Mouse (Mus musculus): ENCODE measurements around the gene Prex1. TPM values are rescaled to one million over a fixed set of nuclear protein-coding genes. Genes with fewer than 3 reads are reported as not detected.

Gene Prex1
- total and polyA plus RNA-seq, 2 experiments from 2014 or later, result 4.0 to 6.2 TPM

DNA sequence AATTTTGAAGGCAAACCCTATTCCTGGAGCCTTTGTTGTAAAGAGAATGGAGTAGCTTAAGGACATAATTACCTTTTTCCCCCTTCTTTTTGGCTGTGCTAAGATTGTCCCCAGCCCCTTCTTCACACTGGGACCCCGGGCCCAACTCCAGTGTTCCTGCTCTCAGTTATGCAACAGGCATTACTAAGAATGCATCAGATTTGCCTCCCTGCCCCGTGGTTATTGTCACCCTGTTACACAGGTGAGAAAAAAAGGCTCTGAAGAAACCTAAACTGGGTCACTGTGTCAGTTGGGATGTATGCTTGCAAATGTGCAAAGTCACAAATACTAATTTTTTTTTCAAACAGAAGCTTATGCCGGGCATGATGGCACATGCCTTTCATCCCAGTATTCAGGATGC, 6.8 kb upstream of the Prex1 start:
- H3K4me1 ChIP-seq (ENCODE audit: control insufficient read depth, insufficient read depth), result no peaks in the 10 kb centered on the region
- 60% methylated on average over 3 of the region's 3 CpGs for WGBS
- DNase-seq (ENCODE audit: low spot score) (no peak), ATAC-seq (ENCODE audit: insufficient read depth, low read depth) (no peak)
- no peak overlapping the region for H3K9ac ChIP-seq (replicated peaks; ENCODE audit: low read depth, low read length)
- no peaks in the 10 kb centered on the region for H3K9me3 ChIP-seq (replicated peaks; ENCODE audit: control insufficient read depth, low read length)
- no peak overlapping the region for H3K4me3 ChIP-seq (ENCODE audit: low read depth, low read length)
- H3K27me3 ChIP-seq (ENCODE audit: control insufficient read depth, insufficient read depth, low read length), result no peaks in the 10 kb centered on the region
- no peak overlapping the region for H3K4me2 ChIP-seq (ENCODE audit: low read depth, low read length)
- no peaks in the 10 kb centered on the region for H3K36me3 ChIP-seq (replicated peaks; ENCODE audit: control insufficient read depth, insufficient read depth, low read length)
- H3K27ac ChIP-seq (ENCODE audit: low read depth), result no peak overlapping the region
- no peak for TF ChIP-seq EP300 (IDR thresholded peaks at IDR 0.05; ENCODE audit: low read depth)
- TF ChIP-seq CTCF (IDR thresholded peaks at IDR 0.05; ENCODE audit: low read depth), result no peak

DNA sequence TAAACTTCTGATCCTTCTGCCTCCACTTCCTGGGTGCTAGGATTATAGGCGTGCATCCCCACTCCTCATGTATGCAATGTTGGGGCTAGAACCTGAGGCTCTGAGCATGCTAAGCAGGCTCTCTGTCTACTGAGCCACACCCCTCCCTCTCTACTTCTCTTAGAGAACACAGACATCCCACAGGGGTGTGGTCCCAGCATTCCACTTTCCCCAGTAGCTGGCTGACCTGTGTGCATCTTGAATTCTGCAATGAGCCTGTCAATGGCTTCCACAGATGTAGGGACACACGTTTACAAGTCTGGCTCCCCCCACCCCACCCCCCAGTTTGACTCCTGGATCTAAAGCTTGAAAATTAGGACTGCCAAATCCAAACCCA, 6.3 kb upstream of the Prex1 start:
- ATAC-seq (ENCODE audit: insufficient read depth, low read depth) (no peak), DNase-seq (ENCODE audit: low spot score) (no peak)
- H3K36me3 ChIP-seq (replicated peaks; ENCODE audit: control insufficient read depth, insufficient read depth, low read length), result no peaks in the 10 kb centered on the region
- no peak overlapping the region for H3K4me2 ChIP-seq (ENCODE audit: low read depth, low read length)
- 55% methylated on average over 2 of the region's 2 CpGs for WGBS
- no peak overlapping the region for H3K27ac ChIP-seq (ENCODE audit: low read depth)
- no peaks in the 10 kb centered on the region for H3K27me3 ChIP-seq (ENCODE audit: control insufficient read depth, insufficient read depth, low read length)
- H3K9me3 ChIP-seq (replicated peaks; ENCODE audit: control insufficient read depth, low read length), result no peaks in the 10 kb centered on the region
- H3K4me3 ChIP-seq (ENCODE audit: low read depth, low read length), result no peak overlapping the region
- H3K4me1 ChIP-seq (ENCODE audit: control insufficient read depth, insufficient read depth), result no peaks in the 10 kb centered on the region
- H3K9ac ChIP-seq (replicated peaks; ENCODE audit: low read depth, low read length), result no peak overlapping the region
- no peak for TF ChIP-seq EP300 (IDR thresholded peaks at IDR 0.05; ENCODE audit: low read depth)
- no peak for TF ChIP-seq CTCF (IDR thresholded peaks at IDR 0.05; ENCODE audit: low read depth)

DNA sequence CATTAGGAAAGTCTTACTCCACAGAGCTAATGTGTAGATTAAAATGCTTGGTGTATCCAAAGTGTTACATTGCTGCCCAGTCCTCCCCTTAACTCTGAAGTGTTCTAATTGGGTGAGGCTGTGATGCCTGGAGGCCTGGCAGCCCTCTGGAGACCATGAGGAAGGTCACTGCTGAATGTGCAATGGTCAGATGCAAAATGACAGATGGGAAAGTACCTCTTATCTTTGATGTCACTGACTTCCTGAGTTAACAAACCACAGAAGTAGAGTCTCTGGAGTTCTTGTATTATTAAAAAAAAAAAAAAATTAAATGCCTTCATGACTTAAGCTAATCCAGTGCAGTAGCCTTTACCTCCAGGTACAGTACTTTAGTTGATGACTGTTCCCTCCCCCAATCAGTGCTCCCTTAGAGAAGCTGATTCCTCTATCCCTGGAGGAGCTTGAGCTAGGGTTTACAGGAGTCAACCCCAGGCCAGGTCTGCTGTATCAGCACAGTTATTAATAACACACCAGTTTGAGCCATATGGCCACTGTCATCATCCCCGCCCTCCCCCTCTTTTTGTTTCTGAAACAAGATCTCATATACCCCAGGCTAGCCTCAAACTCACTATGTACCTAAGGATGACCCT, 5.8 kb upstream of the Prex1 start:
- no peak overlapping the region for H3K27ac ChIP-seq (ENCODE audit: low read depth)
- H3K4me1 ChIP-seq (ENCODE audit: control insufficient read depth, insufficient read depth), result no peaks in the 10 kb centered on the region
- H3K36me3 ChIP-seq (replicated peaks; ENCODE audit: control insufficient read depth, insufficient read depth, low read length), result no peaks in the 10 kb centered on the region
- DNase-seq (ENCODE audit: low spot score) (no peak), ATAC-seq (ENCODE audit: insufficient read depth, low read depth) (no peak)
- no peaks in the 10 kb centered on the region for H3K27me3 ChIP-seq (ENCODE audit: control insufficient read depth, insufficient read depth, low read length)
- no peak overlapping the region for H3K4me2 ChIP-seq (ENCODE audit: low read depth, low read length)
- no peak overlapping the region for H3K4me3 ChIP-seq (ENCODE audit: low read depth, low read length)
- no peaks in the 10 kb centered on the region for H3K9me3 ChIP-seq (replicated peaks; ENCODE audit: control insufficient read depth, low read length)
- no peak overlapping the region for H3K9ac ChIP-seq (replicated peaks; ENCODE audit: low read depth, low read length)
- TF ChIP-seq CTCF (IDR thresholded peaks at IDR 0.05; ENCODE audit: low read depth) (no peak), EP300 (IDR thresholded peaks at IDR 0.05; ENCODE audit: low read depth) (no peak)
- WGBS, result 90% methylated on average over 1 of the region's 1 CpGs

DNA sequence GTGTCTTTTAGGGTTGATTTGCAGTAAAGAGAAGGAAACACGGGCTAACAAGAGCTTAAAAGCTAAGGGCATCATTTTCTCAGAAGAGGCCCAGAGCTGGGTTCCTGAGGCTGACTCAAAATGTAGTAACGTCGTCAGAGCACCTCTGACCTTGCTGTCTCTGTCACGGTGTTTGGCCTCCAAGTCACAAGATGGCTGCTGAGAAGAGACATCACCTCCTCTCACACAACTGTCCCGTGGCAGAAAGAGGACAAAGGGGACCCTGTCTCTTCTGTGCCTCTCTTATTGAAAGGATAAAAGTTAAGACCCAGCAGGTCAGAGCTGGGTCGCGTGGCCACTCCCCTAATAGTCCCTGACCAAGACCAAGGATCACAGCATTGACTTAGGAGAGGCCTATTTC, 2.4 kb upstream of the Prex1 start:
- Histone ChIP-seq H3K4me1 (ENCODE audit: control insufficient read depth, insufficient read depth) (0 out of 2 replicates have a peak, but pooled peaks cover 3% of the 10 kb centered on the region), H3K9me3 (replicated peaks; ENCODE audit: control insufficient read depth, low read length) (no peaks in the 10 kb centered on the region), H3K27me3 (ENCODE audit: control insufficient read depth, insufficient read depth, low read length) (no peaks in the 10 kb centered on the region), H3K36me3 (replicated peaks; ENCODE audit: control insufficient read depth, insufficient read depth, low read length) (no peaks in the 10 kb centered on the region), H3K4me2 (ENCODE audit: low read depth, low read length) (no peak overlapping the region), H3K4me3 (ENCODE audit: low read depth, low read length) (no peak overlapping the region), H3K9ac (replicated peaks; ENCODE audit: low read depth, low read length) (no peak overlapping the region), H3K27ac (ENCODE audit: low read depth) (no peak overlapping the region)
- TF ChIP-seq CTCF (IDR thresholded peaks at IDR 0.05; ENCODE audit: low read depth) (no peak), EP300 (IDR thresholded peaks at IDR 0.05; ENCODE audit: low read depth) (no peak)
- WGBS, result 84% methylated on average over 7 of the region's 7 CpGs
- ATAC-seq (ENCODE audit: insufficient read depth, low read depth) (no peak), DNase-seq (ENCODE audit: low spot score) (no peak)

DNA sequence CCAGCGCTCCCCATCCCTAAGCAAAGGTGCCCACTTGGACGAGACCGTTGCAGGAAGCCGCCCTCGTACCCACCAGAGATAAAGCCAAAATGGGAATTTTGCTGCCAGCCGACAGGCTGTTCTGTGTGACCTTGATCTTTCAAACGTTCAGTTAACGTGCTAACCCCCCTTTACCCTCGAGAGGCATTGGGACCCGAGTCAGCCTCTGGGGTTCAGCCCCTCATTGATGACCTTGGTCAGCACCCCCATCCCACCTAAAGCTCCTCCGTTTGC, 731 bp upstream of the Prex1 start:
- no peaks in the 10 kb centered on the region for H3K27me3 ChIP-seq (ENCODE audit: control insufficient read depth, insufficient read depth, low read length)
- H3K9ac ChIP-seq (replicated peaks; ENCODE audit: low read depth, low read length), result peak overlapping the region; percentile 40
- no peaks in the 10 kb centered on the region for H3K9me3 ChIP-seq (replicated peaks; ENCODE audit: control insufficient read depth, low read length)
- 0 out of 2 replicates have a peak, but pooled peaks cover 3% of the 10 kb centered on the region for H3K4me1 ChIP-seq (ENCODE audit: control insufficient read depth, insufficient read depth)
- WGBS, result 4% methylated on average over 11 of the region's 11 CpGs
- no peak for DNase-seq (ENCODE audit: low spot score)
- ATAC-seq (ENCODE audit: insufficient read depth, low read depth), result no peak
- no peaks in the 10 kb centered on the region for H3K36me3 ChIP-seq (replicated peaks; ENCODE audit: control insufficient read depth, insufficient read depth, low read length)
- H3K4me2 ChIP-seq (ENCODE audit: low read depth, low read length), result peak overlapping the region; percentile 65
- TF ChIP-seq CTCF (IDR thresholded peaks at IDR 0.05; ENCODE audit: low read depth), result no peak
- no peak for TF ChIP-seq EP300 (IDR thresholded peaks at IDR 0.05; ENCODE audit: low read depth)
- H3K4me3 ChIP-seq (ENCODE audit: low read depth, low read length), result peak overlapping the region; percentile 61
- peak overlapping the region; percentile 67 for H3K27ac ChIP-seq (ENCODE audit: low read depth)
